Mouse (Mus musculus): Measurements from ENCODE around the gene Bcap31. TPM values are rescaled to one million over a fixed set of nuclear protein-coding genes. Genes with fewer than 3 reads are reported as not detected.

Gene Bcap31
- polyA plus RNA-seq, 1 experiment from 2014 or later: 244 TPM

DNA sequence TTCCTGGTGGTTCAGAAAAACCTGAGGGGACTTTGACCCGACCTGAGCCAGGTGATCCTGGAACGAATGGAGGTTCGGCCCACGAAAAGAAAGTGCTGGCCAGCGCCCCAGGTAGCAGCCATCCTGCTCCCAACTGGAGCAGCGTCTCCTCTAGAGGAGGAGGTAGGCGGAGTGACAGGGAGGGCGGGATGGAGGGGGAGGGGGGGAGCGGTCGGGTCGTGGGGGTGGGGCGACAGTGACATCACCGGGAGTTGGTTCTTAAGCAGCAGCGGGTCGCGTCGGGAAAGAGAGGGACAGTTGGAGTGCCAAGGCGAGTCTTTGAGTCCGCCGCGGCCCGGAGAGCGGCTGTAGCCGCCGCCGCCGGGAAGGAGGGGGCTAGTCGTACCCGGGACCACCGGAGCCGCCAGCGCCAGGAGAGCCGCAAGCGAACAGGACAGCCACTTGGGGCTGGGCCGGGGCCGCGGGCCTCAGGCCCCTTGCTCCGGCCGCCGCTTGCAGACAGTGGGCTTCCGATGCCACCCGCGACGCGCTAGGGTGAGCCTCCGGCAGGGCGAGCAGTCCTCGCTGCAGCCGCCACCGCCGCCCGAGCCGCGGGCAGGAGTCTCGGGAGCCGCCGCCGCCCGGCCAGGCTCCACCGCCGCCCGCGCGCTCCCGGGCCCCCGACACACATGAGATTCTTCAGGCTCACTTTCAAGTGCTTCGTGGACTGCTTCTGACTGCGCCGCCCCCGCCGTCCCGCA, 42.9 kb downstream of the Bcap31 start, which contains the start of gene Slc6a8:
Slc6a8 (plus strand) TSS at position 272 of the 740 bp plus-strand sequence.
- peak within 1 kb of the TSS; percentile 48 for H3K27ac ChIP-seq (replicated peaks; ENCODE audit: low read depth, low read length)
- H3K4me1 ChIP-seq (ENCODE audit: control insufficient read depth, insufficient read depth, low read length): no peaks in the 10 kb centered on the region
- peak; percentile 82 for ATAC-seq (ENCODE audit: low read depth)
- DNase-seq (ENCODE audit: low spot score): peak; percentile 89
- peak within 1 kb of the TSS; percentile 79 for H3K9ac ChIP-seq (ENCODE audit: low read depth, low read length)
- H3K4me3 ChIP-seq (ENCODE audit: low read depth, low read length): peak within 1 kb of the TSS; percentile 60
- 16% methylated on average over 7 of the region's 72 CpGs for WGBS
- H3K36me3 ChIP-seq (ENCODE audit: control insufficient read depth, insufficient read depth, low read length): 0 out of 2 replicates have a peak, but pooled peaks cover 10% of the 10 kb centered on the region
- H3K9me3 ChIP-seq (ENCODE audit: control insufficient read depth, low read length): no peaks in the 10 kb centered on the region
- H3K27me3 ChIP-seq (replicated peaks; ENCODE audit: control insufficient read depth, insufficient read depth, low read length): no peaks in the 10 kb centered on the region
- peak within 1 kb of the TSS; percentile 63 for H3K4me2 ChIP-seq (ENCODE audit: low read depth, low read length)

DNA sequence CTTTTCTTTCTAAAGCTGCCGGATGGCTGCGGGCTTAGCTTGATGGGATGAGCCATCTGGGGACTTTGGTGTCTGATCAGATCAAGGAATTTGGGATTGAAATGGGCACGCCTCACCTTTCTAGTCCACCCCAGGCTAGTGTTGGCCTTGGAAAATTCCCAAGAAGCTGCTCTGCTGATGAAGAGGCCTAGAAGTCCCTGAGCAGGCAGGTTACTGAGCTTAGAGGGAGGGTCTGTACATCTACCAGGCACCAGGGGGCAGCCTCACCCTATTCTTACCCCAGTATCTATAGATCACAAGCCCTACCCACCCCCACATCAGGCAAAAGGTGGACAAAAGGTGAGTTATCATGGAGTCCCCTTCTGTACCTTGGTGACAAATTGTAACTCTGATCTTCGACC, 43.9 kb downstream of the Bcap31 start:
- DNase-seq (ENCODE audit: low spot score) (peak; percentile 65), ATAC-seq (ENCODE audit: low read depth) (peak; percentile 75)
- WGBS: 48% methylated on average over 4 of the region's 4 CpGs
- no peaks in the 10 kb centered on the region for H3K27me3 ChIP-seq (replicated peaks; ENCODE audit: control insufficient read depth, insufficient read depth, low read length)
- H3K9me3 ChIP-seq (ENCODE audit: control insufficient read depth, low read length): no peaks in the 10 kb centered on the region
- no peak overlapping the region for H3K4me3 ChIP-seq (ENCODE audit: low read depth, low read length)
- no peak overlapping the region for H3K9ac ChIP-seq (ENCODE audit: low read depth, low read length)
- H3K4me2 ChIP-seq (ENCODE audit: low read depth, low read length): no peak overlapping the region
- no peaks in the 10 kb centered on the region for H3K36me3 ChIP-seq (ENCODE audit: control insufficient read depth, insufficient read depth, low read length)
- H3K27ac ChIP-seq (replicated peaks; ENCODE audit: low read depth, low read length): no peak overlapping the region
- H3K4me1 ChIP-seq (ENCODE audit: control insufficient read depth, insufficient read depth, low read length): no peaks in the 10 kb centered on the region

GRCm38 (mm10) chrX:73663143-73663542, 52.8 kb downstream of the Bcap31 start:
- no peak for ATAC-seq (ENCODE audit: low read depth)
- DNase-seq (ENCODE audit: low spot score): no peak
- Histone ChIP-seq H3K9me3 (ENCODE audit: control insufficient read depth, low read length) (no peaks in the 10 kb centered on the region), H3K9ac (ENCODE audit: low read depth, low read length) (no peak overlapping the region), H3K27ac (replicated peaks; ENCODE audit: low read depth, low read length) (no peak overlapping the region), H3K4me2 (ENCODE audit: low read depth, low read length) (no peak overlapping the region), H3K36me3 (ENCODE audit: control insufficient read depth, insufficient read depth, low read length) (no peaks in the 10 kb centered on the region), H3K4me1 (ENCODE audit: control insufficient read depth, insufficient read depth, low read length) (no peaks in the 10 kb centered on the region), H3K4me3 (ENCODE audit: low read depth, low read length) (no peak overlapping the region), H3K27me3 (replicated peaks; ENCODE audit: control insufficient read depth, insufficient read depth, low read length) (no peaks in the 10 kb centered on the region)

GRCm38 (mm10) chrX:73660284-73660665, 55.7 kb downstream of the Bcap31 start:
- Histone ChIP-seq H3K4me3 (ENCODE audit: low read depth, low read length) (peak overlapping the region; percentile 46), H3K9me3 (ENCODE audit: control insufficient read depth, low read length) (no peaks in the 10 kb centered on the region), H3K27ac (replicated peaks; ENCODE audit: low read depth, low read length) (no peak overlapping the region), H3K9ac (ENCODE audit: low read depth, low read length) (peak overlapping the region; percentile 58), H3K36me3 (ENCODE audit: control insufficient read depth, insufficient read depth, low read length) (no peaks in the 10 kb centered on the region), H3K4me1 (ENCODE audit: control insufficient read depth, insufficient read depth, low read length) (no peaks in the 10 kb centered on the region), H3K27me3 (replicated peaks; ENCODE audit: control insufficient read depth, insufficient read depth, low read length) (no peaks in the 10 kb centered on the region), H3K4me2 (ENCODE audit: low read depth, low read length) (peak overlapping the region; percentile 71)
- ATAC-seq (ENCODE audit: low read depth) (peak; percentile 4; the same call in 1 of the 2 replicates), DNase-seq (ENCODE audit: low spot score) (no peak)
- WGBS: 63% methylated on average over 3 of the region's 3 CpGs

DNA sequence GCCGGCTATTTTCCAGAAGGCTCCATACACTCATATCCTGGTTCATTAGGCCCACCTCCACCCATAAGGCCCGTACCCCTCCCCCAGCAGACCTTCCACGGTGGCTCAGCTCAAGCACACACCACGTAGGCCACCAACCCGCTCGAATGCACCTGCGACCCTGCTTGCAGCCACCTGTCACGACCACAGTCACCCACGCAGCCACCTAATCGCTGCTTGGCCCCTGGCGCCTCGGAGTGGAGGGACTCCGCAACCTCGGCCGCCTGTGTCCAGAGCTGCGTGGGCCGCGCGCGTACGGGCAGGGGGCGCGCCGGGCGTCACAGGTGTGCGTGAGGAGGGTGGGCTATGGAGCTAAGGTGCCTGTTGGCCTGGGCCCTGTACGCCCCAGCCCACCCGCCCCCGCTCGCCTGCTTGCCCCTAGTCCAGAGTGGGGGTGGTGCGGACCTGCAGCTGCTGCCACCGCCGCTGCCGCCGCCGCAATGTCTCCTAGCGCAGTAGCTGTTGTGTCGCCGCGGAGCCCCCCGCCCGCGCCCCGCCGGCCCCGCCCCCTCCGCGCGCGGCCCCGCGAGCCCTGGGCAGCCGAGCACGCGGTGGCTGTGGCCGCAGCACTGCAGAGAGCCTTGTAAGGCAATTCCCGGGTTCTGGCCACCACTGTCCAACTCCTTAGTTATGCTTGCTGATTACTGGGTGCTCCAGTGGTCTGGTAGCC, 56.2 kb downstream of the Bcap31 start, which contains the start of gene Pnck:
Pnck (minus strand) TSS at position 543 of the 709 bp plus-strand sequence.
- Histone ChIP-seq H3K9me3 (ENCODE audit: control insufficient read depth, low read length) (no peaks in the 10 kb centered on the region), H3K4me2 (ENCODE audit: low read depth, low read length) (peak within 1 kb of the TSS; percentile 71), H3K4me3 (ENCODE audit: low read depth, low read length) (peak within 1 kb of the TSS; percentile 46), H3K36me3 (ENCODE audit: control insufficient read depth, insufficient read depth, low read length) (no peaks in the 10 kb centered on the region), H3K27me3 (replicated peaks; ENCODE audit: control insufficient read depth, insufficient read depth, low read length) (no peaks in the 10 kb centered on the region), H3K27ac (replicated peaks; ENCODE audit: low read depth, low read length) (no peak within 1 kb of the TSS), H3K4me1 (ENCODE audit: control insufficient read depth, insufficient read depth, low read length) (no peaks in the 10 kb centered on the region), H3K9ac (ENCODE audit: low read depth, low read length) (peak within 1 kb of the TSS; percentile 58)
- DNase-seq (ENCODE audit: low spot score): no peak
- 31% methylated on average over 12 of the region's 57 CpGs for WGBS
- peak; percentile 87 for ATAC-seq (ENCODE audit: low read depth)

GRCm38 (mm10) chrX:73658936-73659574, 56.9 kb downstream of the Bcap31 start:
- H3K4me3 ChIP-seq (ENCODE audit: low read depth, low read length): peak overlapping the region; percentile 46
- peak overlapping the region; percentile 58 for H3K9ac ChIP-seq (ENCODE audit: low read depth, low read length)
- H3K4me1 ChIP-seq (ENCODE audit: control insufficient read depth, insufficient read depth, low read length): no peaks in the 10 kb centered on the region
- ATAC-seq (ENCODE audit: low read depth) (peak; percentile 7; the same call in 1 of the 2 replicates), DNase-seq (ENCODE audit: low spot score) (no peak)
- H3K36me3 ChIP-seq (ENCODE audit: control insufficient read depth, insufficient read depth, low read length): no peaks in the 10 kb centered on the region
- no peak overlapping the region for H3K27ac ChIP-seq (replicated peaks; ENCODE audit: low read depth, low read length)
- H3K27me3 ChIP-seq (replicated peaks; ENCODE audit: control insufficient read depth, insufficient read depth, low read length): no peaks in the 10 kb centered on the region
- peak overlapping the region; percentile 71 for H3K4me2 ChIP-seq (ENCODE audit: low read depth, low read length)
- H3K9me3 ChIP-seq (ENCODE audit: control insufficient read depth, low read length): no peaks in the 10 kb centered on the region
- WGBS: 64% methylated on average over 11 of the region's 13 CpGs

DNA sequence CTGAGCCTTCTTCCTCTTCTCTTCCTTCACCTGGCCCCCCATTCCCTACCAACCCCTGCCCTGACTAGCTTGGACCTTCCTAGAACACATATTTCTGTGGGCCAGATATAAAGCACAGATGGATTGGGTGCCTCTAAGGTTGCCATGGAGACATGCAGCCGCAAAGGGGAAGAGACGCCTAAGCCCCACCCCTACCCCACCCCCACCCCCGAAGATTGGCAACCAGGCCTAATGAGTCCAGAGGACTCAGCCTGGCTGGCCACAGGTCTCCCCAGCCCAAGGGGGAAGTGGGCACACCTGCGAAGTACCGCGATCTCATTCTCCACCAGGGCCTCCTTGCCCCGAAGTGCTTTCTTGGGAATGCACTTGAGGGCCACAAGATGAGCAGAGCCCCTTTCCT, 57.6 kb downstream of the Bcap31 start:
- Histone ChIP-seq H3K4me2 (ENCODE audit: low read depth, low read length) (peak overlapping the region; percentile 71; the same call in 1 of the 2 replicates), H3K27me3 (replicated peaks; ENCODE audit: control insufficient read depth, insufficient read depth, low read length) (no peaks in the 10 kb centered on the region), H3K4me3 (ENCODE audit: low read depth, low read length) (no peak overlapping the region), H3K4me1 (ENCODE audit: control insufficient read depth, insufficient read depth, low read length) (no peaks in the 10 kb centered on the region), H3K27ac (replicated peaks; ENCODE audit: low read depth, low read length) (no peak overlapping the region), H3K9ac (ENCODE audit: low read depth, low read length) (no peak overlapping the region), H3K9me3 (ENCODE audit: control insufficient read depth, low read length) (no peaks in the 10 kb centered on the region), H3K36me3 (ENCODE audit: control insufficient read depth, insufficient read depth, low read length) (no peaks in the 10 kb centered on the region)
- ATAC-seq (ENCODE audit: low read depth) (no peak), DNase-seq (ENCODE audit: low spot score) (no peak)
- WGBS: 39% methylated on average over 5 of the region's 7 CpGs

DNA sequence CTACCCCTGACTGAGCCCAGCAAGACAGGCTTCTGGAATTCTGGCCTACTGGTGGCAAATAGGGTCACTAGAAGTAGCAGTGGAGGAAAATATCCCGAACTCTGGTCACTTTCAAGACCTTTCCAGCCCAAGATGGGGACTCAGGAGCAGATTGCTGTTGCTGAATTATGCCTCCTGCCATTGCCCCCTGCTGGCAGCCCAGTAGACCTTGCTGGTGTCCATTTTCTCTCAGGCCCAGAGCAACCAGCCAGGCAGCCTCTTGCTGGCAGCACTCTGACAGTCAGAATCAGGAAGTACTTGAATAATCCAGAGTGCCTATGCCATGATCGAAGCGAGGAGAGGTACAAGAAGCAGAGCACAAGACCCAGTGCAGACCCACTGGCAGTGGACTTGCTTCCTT, 60.4 kb downstream of the Bcap31 start:
- Histone ChIP-seq H3K4me2 (ENCODE audit: low read depth, low read length) (no peak overlapping the region), H3K9me3 (ENCODE audit: control insufficient read depth, low read length) (no peaks in the 10 kb centered on the region), H3K36me3 (ENCODE audit: control insufficient read depth, insufficient read depth, low read length) (no peaks in the 10 kb centered on the region), H3K27me3 (replicated peaks; ENCODE audit: control insufficient read depth, insufficient read depth, low read length) (no peaks in the 10 kb centered on the region), H3K9ac (ENCODE audit: low read depth, low read length) (no peak overlapping the region), H3K4me1 (ENCODE audit: control insufficient read depth, insufficient read depth, low read length) (no peaks in the 10 kb centered on the region), H3K27ac (replicated peaks; ENCODE audit: low read depth, low read length) (no peak overlapping the region), H3K4me3 (ENCODE audit: low read depth, low read length) (no peak overlapping the region)
- 53% methylated on average over 3 of the region's 3 CpGs for WGBS
- no peak for ATAC-seq (ENCODE audit: low read depth)
- DNase-seq (ENCODE audit: low spot score): peak; percentile 35
